Mouse (Mus musculus): ENCODE data around the gene Scd3.

- no peak for TF ChIP-seq POLR2A (IDR thresholded peaks at IDR 0.05; ENCODE audit: low read depth, low read length)
- TF ChIP-seq CTCF (conservative IDR thresholded peaks at IDR 0.05; ENCODE audit: insufficient read depth, insufficient read length, low read depth, low read length) = no peak
These were observed 79.6 kb downstream of the Scd3 start for GRCm38 (mm10) chr19:44282534-44283156.

Measured in kidney, adult 2 months (tissue).